Mouse (Mus musculus): ENCODE measurements around the gene CN725425.

Gene CN725425

DNA sequence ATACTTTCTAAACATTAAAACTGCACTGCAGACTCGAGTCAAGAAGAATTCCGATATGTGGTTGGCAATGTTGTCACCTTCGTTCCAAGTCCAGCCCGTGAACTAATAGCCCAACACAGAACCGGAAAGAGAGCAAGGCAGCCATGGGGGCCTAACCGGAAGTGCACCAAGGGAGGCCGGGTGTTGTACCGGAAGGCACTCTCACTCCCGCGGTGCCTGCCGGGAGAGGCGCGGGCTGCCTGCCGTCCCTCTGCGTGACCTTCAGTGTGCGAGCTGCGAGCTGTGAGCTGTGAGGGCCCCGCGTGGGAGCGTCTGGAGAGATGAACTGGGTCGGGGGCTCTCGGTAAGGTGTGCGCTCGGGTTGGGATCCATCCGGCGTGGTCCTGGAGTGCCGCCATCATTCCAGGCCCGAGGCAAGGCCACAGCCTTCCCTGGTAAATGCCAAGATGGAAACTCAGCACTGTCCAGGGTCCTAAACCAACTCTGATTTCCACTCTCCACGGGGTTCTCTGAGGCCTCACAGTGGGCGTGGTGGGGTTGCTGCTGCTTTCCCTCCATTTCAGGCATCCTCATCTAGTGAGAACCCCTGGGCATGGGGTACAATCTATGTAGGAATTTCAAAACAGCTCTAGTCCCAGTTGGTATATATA lies at the start of gene CN725425:
CN725425 (plus strand) TSS at position 239 of the 650 bp plus-strand sequence.
- in situ Hi-C loops (cut with MboI, MseI), result no loop called here

DNA sequence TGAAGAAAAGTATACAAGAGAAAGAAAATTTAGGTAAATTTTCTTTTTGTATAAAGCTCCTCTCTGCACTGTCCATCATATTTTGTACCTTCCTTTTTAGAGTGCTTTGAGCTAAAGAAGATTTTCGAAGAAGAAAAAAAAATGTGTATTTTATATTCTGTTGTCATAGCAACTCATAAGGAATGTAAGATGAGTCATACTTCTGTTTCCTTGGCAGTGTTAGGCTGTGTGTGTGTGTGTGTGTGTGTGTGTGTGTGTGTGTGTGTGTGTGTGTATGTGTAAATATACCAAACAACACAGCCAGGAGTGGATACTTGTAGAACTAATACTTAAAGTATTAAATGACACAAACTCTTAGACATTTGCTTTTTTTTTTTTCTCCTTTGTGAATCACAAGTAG lies 46.7 kb upstream of the CN725425 start:
- in situ Hi-C loops (cut with MboI, MseI), result no loop called here

DNA sequence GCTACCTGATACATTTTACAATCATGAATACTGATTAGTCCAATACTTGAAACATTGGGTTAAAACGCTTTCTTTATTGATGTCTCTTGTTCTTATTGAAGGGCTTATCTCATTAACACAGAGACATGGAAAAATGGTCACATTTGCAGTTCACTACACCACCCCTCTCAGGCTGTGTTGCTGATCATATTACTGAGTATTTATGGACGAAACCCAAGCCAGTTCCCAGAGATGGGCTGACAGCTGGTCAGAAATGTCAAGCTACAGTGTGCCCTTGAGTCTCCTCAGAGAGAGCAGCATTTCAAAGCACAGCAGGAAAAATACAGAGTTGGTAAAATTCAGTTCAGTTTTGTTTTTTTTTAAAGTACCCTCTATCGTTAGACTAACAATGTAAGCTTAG lies 46.0 kb upstream of the CN725425 start:
- in situ Hi-C loops (cut with MboI, MseI), result no loop called here

DNA sequence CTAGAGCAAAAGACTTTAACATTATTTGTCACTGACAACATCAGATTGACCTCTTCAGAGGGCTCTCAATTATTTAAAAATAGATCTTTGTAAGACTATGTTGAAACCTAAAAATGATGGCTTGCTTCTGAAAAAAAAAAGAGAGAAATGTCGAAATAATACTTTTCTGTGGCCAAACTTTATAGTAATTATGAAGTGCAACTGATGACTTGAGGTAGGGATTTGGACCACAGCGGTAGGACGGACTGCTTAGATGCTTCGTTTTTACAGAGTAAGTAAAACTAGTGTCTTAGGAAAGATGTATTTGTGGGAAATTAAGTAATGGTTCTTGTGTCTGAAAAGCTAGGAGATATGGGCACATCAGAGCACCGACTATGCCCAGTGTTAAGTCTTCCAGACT lies 38.1 kb upstream of the CN725425 start:
- in situ Hi-C loops (cut with MboI, MseI), result no loop called here

DNA sequence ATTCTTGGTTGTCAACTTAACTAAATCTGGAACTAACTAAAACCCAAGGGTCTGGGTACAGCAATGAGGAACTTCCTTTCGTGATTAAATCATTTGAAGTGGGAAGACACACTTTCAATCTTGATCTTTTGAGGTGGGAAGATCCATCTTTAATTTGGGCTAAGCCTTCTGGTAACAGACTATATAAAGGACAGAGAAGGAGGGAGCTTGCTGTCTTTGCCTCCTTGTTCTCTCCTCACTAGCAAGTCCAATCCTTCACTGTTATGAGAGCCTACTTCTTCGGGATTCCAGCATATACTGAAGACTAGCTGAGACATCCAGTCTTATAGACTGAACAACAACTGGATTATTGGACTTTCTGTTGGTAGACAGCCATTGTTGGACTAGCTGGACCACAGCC lies 35.8 kb upstream of the CN725425 start:
- in situ Hi-C loops (cut with MboI, MseI), result no loop called here

DNA sequence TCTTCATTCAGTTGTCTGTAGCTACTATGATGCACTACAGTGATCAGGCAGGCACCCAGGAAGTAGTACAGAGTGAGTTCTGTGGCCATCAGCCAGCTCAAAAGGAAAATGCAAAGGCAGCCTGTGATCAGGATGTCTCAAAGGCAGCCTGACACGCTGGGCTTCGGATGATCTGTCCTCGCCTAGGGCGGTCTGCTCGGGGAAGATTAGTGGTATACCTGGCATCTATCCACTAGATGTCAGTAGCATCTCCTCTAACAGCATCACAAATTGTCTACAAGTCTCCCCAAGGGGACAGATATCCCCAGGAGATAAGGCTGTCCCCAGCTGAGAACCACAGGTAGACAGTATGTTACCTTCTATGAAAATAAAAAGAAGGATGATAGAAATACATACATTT lies 34.3 kb upstream of the CN725425 start:
- in situ Hi-C loops (cut with MboI, MseI), result no loop called here

DNA sequence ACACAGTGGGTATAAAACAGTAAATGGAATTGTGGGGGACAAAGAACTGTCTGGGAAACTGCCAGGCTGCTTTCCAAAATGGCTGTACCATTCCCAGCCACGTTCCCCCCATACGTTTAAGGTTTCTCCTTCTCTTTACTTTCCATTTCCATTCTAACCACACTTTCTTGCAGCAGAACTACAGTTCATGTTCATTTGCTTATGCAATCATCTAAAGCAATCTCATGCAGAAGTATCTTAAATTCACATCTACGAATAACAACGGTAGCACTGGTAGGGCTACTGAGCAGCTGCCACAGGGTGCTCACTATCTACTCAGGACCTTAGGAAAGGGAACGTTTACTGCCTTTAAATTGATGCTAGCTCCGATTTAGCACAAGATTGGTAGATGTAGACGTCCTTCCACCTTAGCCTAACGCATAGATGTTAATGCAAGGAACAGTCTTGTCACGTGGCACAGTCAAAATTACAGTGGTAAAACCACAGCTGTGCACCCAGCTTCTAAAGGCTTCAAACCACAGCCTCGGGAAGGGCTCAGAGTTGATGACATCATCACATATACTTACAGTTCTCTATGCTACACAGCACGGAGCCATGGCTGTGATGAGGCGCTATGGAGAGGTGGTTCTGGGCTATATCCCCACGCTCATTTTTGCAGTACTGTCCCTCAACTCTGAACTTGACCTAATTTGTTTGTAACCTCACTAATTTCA lies 31.3 kb upstream of the CN725425 start:
- in situ Hi-C loops (cut with MboI, MseI), result no loop called here

DNA sequence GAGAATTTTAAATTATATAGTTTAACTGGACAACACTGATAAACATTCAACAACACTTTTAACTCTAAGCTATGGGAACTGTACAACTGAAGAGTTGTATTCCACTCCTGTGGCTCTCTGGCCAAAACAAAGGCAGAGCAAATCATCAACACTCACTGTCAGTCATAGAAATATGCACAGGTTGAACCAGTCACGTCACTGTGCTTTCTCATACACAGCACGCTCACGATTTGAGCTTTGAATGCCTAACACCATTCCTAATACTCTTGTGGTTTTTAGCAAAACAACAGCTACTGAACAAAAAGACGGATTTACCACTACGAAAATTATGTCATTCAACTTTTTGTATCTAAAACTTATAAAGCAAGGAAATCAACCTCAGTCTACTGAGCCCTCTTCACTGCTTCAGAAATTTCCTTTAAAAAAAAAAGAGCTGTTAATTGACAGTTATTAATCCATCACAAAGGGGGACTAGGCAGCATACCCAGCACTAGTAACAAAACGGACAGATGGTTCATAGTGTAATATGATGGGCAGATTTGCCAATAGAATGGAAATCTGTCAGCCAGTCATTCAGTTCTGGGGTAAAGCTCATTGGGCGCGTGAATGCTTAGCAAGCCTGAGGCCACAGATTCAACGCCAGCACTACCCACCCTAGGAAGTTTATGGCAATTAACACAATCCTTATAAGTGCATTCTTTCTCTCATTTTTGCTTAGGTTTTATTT lies 28.5 kb upstream of the CN725425 start:
- in situ Hi-C loops (cut with MboI, MseI), result no loop called here

DNA sequence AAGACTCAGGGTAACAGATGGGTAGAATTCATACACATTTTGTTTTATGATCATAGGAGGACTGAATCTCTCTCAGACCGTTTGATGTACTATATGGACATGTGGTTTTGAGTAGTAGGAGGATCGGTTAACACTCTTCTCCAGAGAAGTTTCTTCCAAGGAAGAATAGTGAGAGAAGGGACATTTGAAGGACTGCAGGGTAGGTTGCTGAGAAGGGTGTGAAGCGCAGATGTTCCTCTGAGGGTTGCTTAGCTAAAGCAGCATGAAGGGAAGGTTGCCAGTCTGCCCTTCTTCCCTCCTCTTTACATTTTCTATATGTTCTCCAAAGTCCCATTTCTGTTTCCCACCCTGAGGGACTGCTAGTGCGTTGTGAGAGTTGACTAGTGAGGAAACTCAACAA lies 28.0 kb upstream of the CN725425 start:
- in situ Hi-C loops (cut with MboI, MseI), result no loop called here

DNA sequence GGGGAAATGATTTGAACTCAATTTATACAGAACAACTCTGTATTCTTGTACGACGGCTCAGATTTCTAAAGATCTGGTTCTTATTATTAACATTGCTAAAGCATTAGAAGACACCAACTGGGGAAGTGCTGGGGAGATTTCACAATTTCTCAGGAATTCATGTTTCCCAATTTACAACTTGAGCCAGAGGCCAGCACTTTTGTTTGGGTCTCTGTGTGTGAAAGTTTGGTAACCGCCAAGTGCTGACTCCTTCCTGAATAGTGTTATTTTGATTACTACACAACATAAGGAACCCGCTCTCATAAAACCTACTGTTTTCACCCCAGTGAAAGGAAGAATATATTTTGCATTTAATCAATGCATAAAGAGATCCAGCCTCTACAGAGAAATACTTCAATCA lies 27.1 kb upstream of the CN725425 start:
- in situ Hi-C loops (cut with MboI, MseI), result no loop called here

DNA sequence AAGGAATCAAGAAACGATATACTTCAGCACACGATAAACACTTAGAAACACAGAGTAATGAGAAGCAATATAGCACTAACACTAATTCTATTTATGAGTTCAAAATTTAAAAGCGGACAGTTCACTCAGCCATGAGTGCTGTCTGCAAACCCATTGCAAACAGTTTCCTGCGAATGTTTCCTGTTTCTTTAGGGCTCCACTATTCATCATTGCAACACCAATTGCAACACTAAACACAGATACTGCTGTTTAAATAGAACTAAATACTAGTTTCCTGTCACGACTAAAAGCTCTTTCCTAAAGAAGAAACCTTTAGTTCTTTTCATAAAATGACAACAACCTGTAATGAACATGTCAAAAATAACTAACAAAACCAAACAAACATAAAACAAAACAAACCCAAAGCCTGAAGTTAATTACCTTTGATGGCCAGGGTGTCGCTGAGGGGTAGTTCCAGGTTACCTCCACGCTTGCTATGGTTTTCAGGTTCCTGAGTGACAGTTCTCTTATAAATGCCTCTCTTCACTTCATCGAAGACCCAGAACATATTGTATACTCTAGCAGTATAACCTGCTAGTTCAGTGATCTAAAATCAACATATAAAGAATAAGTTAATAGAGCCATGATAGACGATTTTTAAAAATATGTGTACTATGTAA lies 20.5 kb upstream of the CN725425 start:
- in situ Hi-C loops (cut with MboI, MseI), result no loop called here

DNA sequence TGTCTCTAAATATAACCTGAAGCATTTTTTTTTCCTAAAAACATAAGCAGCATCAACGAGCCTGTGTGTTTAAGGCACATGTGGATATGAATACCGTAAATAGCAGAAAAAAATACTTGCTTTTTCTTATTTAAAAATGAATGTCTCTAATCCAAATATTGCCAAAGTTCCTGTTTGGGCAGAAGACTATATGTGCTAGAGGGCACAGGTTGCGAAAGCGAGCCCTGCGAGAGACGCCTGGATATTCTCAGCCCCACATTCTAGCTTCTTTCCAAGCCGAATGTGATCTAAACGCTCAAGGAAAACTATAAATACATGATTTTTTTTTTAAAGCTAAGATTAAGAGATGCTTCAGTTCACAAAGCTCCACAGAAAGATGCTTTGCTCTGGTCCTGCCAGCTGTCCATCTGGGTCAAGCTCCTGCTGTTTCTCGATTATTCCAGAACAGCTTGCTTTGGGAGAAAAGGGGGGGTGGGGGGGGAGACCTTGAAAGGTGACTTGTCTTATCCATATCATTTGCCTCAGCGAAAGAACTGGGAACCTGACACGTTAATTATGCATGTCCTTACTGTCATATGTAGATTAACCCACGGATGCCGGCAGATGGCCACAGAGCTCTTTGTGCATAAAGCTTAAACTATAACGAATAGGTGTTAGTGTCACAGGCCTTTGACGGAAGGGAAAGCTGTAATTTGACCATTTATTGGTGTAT lies 19.2 kb upstream of the CN725425 start:
- in situ Hi-C loops (cut with MboI, MseI), result no loop called here

DNA sequence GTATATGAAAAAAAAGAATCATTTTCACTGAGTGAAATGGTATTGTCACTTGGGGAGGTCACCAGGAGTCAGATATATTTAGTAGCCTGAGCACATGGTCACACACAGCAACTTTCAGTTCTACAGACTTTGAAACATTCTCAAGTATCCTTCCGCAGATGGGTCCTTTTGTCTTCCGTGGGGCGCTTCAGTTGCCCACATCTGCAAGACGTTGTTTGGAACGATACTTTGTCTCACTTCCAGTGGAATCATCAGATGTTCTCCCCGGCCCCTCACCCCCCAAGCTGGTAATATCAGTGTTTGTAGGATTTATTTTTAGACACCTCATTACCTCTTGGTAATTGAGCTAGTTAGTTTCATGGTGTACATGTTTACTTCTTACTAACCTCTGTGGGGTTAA lies 12.9 kb upstream of the CN725425 start:
- in situ Hi-C loops (cut with MboI, MseI), result no loop called here

DNA sequence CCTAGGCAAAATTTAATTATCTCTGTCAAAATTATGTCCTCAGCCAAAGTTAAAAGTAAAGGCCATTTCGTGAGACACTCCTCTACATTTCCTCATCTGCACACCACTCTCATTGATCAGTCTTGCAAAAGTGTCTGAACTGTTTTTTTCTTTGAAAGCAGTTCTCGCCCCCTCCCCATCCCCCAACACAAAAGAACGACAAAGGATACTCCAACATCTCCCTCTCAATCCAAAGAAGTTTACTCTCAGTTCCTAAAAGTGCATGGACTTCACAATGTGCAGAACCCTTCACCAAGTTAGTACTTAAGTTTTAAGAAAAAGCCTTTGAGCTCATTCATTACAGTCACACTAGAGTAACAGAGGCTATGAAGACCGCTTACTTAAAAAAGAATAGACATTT lies 9.3 kb upstream of the CN725425 start:
- in situ Hi-C loops (cut with MboI, MseI), result no loop called here

DNA sequence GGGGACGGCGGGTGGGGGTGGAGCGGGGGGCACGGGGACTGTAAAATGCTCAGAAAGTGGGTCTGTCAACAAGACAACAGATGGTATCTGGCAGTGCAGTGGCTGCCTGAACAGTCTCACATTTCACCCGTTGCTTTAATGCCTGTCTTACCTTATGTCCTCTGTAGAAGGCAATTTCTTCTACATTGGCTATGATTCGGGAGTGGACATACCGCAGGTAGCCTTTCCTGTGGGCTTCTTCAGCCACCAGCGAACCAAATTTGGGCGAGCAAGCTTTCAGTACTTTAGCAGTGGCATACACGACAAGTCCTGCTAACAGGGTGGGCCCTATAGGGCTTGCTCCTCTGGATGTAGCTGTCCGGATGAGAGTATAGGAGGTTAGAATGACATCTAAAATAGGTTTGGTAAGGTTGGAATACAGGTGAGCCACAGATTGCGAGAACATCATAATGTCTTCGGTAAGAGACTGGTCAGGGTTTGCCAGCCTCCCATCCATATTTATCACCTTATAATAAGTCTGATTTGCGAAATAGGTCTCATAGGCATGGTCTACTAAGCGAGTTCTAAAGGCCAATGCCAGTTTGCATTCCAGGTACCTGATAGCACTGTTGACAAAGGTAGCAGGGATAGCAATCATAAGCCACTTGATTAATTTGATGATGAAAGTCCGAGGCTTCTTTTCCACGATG lies 8.6 kb upstream of the CN725425 start:
- in situ Hi-C loops (cut with MboI, MseI), result no loop called here

DNA sequence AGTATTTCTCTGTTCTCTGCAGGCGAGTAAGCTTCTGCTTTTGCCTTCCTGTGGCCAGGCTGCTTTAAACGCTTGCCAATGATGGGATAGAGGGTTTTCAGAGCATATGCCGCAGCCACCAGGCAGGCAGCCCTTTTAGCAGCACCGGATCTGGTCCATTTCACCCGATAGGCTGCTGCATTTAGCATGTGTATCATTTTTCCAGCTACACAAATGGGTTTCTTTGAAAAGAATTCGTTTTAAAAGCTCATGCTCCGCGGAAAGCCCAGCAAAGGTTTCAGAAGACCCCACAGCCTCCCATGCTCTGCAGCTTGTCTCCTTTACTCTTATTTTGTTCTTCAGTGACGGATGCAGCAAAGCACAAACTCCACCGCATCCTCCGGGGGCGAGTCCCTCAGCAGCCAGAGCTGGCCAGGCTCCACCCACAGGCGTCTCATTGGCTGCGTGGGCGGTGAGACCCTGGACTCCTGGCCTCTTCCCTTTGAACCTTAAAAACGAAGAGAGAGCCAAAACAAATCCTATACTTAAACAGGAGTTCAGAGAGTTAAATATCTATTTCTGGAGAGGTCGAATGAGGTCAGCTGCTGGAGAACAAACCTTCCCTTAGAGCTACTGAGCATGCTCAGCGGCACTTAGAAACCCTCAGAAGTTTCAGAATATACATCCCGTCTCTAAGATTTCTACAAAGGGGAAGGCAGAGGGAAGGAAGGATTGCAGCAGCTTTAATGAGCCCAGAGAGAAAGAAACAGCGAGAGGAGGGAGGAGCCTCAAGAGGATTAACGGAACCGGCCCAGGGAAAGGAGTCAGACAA lies 7.7 kb upstream of the CN725425 start, which contains the start of gene Abcd2:
Abcd2 (minus strand) TSS at position 388 of the 811 bp plus-strand sequence.
- in situ Hi-C loops (cut with MboI, MseI), result no loop called here

DNA sequence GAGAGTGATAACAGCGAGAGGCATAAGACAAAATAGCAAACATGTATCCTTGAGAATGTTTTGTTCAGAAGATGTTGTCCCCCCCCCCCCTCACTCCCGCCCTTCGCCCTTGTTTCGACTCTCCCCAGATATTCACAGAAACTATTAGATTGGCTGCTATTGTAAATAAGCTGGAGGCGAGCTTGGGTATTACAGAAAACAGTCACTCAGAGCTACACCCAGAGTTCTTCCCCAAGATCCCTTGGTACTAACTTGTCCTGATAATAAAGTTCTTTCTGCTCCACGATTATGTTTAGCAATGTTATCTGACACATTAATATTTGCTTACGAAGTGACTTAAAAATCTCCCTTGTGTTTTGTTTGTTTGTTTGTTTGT lies 7.1 kb upstream of the CN725425 start:
- in situ Hi-C loops (cut with MboI, MseI), result no loop called here

DNA sequence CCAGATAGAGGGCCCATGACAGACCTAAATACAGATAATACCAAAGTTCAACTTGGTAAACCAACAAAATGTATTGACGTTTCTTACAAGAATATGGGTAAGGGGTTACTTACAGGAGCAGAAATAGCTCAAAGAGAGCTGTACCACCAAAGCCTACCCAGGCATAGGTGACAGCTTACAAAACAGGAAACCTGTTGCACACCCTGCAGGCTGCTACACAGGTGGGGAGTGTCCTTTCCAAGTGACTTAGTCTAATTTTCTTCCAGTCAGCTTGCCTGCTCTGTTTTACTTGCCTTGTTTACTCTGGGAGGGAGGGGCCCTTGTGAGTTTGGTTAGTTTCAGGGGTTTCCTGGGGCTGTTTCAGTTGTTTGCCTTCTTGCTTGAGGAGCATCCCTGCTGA lies 1.5 kb downstream of the CN725425 start:
- in situ Hi-C loops (cut with MboI, MseI), result no loop called here

DNA sequence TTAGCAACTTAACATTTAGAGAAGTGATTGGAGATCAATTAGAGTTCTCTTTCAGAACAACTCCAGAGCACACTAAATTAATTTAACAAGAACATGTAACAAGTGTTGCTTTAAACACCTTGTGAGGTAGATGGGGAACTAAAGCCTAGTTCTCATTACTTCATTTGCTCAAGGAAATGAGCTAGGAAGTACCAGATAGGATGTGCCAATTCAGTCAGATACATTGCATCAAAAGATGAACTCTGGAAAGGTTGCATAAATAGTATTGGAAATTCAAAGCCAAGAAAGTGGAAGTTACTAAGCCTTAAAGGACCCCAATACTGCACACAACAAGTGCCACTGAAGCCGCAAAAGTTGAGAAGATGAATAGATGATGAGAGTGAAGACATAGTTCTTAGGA lies 3.2 kb downstream of the CN725425 start:
- in situ Hi-C loops (cut with MboI, MseI), result no loop called here

DNA sequence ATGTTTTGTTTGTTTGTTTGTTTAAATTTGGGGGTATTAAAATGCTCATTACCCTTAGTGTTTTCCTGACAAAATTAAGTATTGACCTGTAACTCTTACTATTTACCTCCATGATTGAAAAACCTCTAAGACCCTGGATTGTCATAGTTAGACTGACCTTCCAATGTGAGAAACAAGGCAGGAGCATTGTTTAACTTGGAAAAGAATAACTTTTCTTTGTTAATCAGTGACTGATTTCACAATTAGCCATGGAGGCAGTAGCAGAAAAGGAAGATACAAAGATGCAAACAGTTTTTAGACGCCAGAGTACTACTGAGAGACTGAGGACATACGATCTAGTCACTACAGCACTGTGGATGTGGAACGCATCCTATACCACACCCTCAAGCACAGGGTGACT lies 4.2 kb downstream of the CN725425 start:
- in situ Hi-C loops (cut with MboI, MseI), result no loop called here
